Mouse (Mus musculus) bone marrow macrophage, adult 2 months (primary cell): ENCODE data around the gene Slc16a8. TPM values are rescaled to one million over a fixed set of nuclear protein-coding genes. Genes with fewer than 3 reads are reported as not detected.

ENCODE experiments used
- H3K27ac ChIP-seq: 2 replicates; pipeline ENCODE4 v1.5.1; 2012; ENCODE audit warnings: low read depth, low read length; ENCODE audit not compliant: insufficient read depth
- H3K4me1 ChIP-seq: 2 replicates; pipeline ENCODE4 v1.6.1; 2012; ENCODE audit warnings: low read length; ENCODE audit not compliant: control insufficient read depth, insufficient read depth
- H3K4me3 ChIP-seq: 2 replicates; pipeline ENCODE4 v1.5.1; 2012; ENCODE audit warnings: mild to moderate bottlenecking, low read length, moderate library complexity; ENCODE audit not compliant: insufficient read depth
- CTCF ChIP-seq: IDR thresholded peaks from 2 replicates; pipeline ENCODE4 v1.5.1; 2012; ENCODE audit warnings: low read depth, mild to moderate bottlenecking, low read length, moderate library complexity
- POLR2A ChIP-seq: IDR thresholded peaks from 2 replicates; pipeline ENCODE4 v1.6.1; 2012; ENCODE audit warnings: mild to moderate bottlenecking, low read depth, low read length, borderline replicate concordance
- polyA plus RNA-seq: library from polyadenylated mRNA; stranded (reverse); fragments of >200 nt; gene quantifications from 2 replicates; pipeline ENCODE4 v1.2.4, GENCODE M21; 2012; ENCODE audit not compliant: missing spikeins, insufficient read depth, insufficient read length

The Slc16a8 gene
- polyA plus RNA-seq, 1 experiment, result not detected

GRCm38 (mm10) chr15:79201491-79202150 lies 52.9 kb downstream of the Slc16a8 start:
- Histone ChIP-seq H3K27ac (no peak overlapping the region), H3K4me1 (no peaks in the 10 kb centered on the region), H3K4me3 (no peak overlapping the region)
- TF ChIP-seq POLR2A, result no peak
- no peak for TF ChIP-seq CTCF

Other genes with a start within 250 kb of the Slc16a8 start
- 87.7 and 88.8 TPM in 2 replicates for gene H1f0, start 226.3 kb downstream of the Slc16a8 start, polyA plus RNA-seq
- gene Galr3, start 212.9 kb downstream of the Slc16a8 start, polyA plus RNA-seq, result not detected in 2 replicates
- gene Ankrd54, start 191.9 kb downstream of the Slc16a8 start, polyA plus RNA-seq, result 14.0 TPM in 2 replicates
- 99.4 and 114 TPM in 2 replicates for gene Eif3l, start 179.6 kb downstream of the Slc16a8 start, polyA plus RNA-seq
- gene Micall1, start 145.9 kb downstream of the Slc16a8 start, polyA plus RNA-seq, result 16.2 and 16.3 TPM in 2 replicates
- 107 and 110 TPM in 2 replicates for gene Polr2f, start 113.8 kb downstream of the Slc16a8 start, polyA plus RNA-seq
- 1.6 TPM in 1 of 2 replicates, not detected in the other for gene 1700088E04Rik, start 113.5 kb downstream of the Slc16a8 start, polyA plus RNA-seq
- gene Sox10, start 89.5 kb downstream of the Slc16a8 start, polyA plus RNA-seq, result not detected in 2 replicates
- gene Pick1, start 25.6 kb downstream of the Slc16a8 start, polyA plus RNA-seq, result 11.4 and 13.0 TPM in 2 replicates
- not detected in 2 replicates for gene Gm49486, start 25.4 kb downstream of the Slc16a8 start, polyA plus RNA-seq
- not detected in 2 replicates for gene Baiap2l2, start 30.8 kb upstream of the Slc16a8 start, polyA plus RNA-seq
- 4.5 and 5.5 TPM in 2 replicates for gene Pla2g6, start 73.6 kb upstream of the Slc16a8 start, polyA plus RNA-seq
- gene Maff, start 91.9 kb upstream of the Slc16a8 start, polyA plus RNA-seq, result 0.90 and 1.5 TPM in 2 replicates
- 48.1 and 51.2 TPM in 2 replicates for gene Tmem184b, start 148.8 kb upstream of the Slc16a8 start, polyA plus RNA-seq
- gene Csnk1e, start 200.8 kb upstream of the Slc16a8 start, polyA plus RNA-seq, result 60.7 and 61.8 TPM in 2 replicates